Mouse (Mus musculus) embryo, embryonic 11.5 days (tissue): ENCODE measurements around the gene Rhno1.

Experiments used
- DNase-seq: peaks from one replicate; pipeline ENCODE4 v3.0.0-alpha.2; 2012; ENCODE audit warnings: low read depth, low spot score

Gene Rhno1

DNA sequence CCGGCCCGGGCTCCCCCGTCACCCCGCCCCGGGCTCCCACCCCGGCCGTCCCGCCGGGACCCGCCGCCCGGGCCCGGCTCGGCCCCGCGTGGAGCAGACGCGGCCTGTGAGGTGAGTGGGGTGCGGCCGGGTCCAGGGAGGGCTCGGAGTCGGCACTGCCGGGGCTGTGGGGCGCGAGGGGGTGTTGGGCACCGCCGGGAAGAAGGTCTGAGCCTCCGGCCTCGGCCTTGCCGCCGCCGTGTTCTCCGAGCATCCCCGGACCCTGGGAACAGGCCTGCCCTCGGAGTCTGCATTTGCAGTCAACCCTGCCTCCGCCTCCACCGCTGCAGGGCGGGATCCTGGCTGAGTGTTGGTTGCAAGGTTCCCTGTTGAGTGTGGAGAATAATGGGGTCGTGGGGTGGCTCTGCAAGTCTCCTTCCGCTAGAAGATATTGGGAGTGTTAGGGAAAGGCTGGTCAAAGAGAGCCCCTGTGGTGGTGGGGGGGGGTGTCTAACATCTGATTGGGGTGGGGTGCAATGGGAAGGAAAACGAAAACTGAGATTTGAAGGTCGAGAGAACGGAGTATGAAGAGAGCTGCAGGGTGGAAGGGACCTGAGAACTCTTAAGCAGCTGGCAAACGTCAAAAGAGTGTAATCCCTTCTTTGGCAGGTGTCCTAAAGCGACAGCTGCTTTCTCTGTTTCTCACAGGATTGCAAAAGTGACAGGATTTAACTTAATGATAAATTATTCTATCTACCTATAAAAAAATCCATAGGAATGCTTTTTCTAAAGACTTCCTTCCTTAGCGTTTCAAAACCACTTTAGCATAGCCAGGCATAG, 505 bp upstream of the Rhno1 start:
- DNase-seq, result no peak

GRCm38 (mm10) chr6:128361901-128362300, 810 bp downstream of the Rhno1 start:
- no peak for DNase-seq

- peak; percentile 38 for DNase-seq
Observed at GRCm38 (mm10) chr6:128358999-128359398, 3.7 kb downstream of the Rhno1 start.

GRCm38 (mm10) chr6:128355726-128356416, 6.8 kb downstream of the Rhno1 start, which contains the start of gene Tulp3:
Gene Tulp3, minus strand, starts transcription at chr6:128355851.
- peak; percentile 91 for DNase-seq

DNA sequence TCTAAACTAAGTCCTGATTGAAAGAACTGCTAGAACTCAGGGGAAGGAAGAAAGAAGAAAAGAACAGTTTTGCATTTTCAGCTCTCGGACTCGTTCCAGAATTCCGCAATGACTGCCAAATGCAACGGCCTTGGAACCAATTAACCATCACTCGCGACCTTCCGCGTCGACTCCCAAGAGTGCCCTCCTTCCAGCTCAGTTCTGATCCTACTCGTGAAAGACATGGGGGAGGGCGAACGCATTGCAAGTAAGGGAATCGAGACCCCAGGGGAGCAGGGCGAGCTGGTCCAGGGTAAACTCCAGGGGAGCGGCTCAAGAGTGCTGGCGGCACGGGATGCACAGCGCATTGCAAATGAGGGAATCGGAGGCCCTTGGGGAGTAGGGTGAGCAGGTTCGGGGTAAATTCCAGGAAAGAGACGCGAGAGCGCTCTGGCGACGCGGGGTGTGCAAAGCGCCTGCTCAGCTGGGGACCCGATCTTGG, 7.5 kb downstream of the Rhno1 start:
- peak; percentile 32 for DNase-seq

DNA sequence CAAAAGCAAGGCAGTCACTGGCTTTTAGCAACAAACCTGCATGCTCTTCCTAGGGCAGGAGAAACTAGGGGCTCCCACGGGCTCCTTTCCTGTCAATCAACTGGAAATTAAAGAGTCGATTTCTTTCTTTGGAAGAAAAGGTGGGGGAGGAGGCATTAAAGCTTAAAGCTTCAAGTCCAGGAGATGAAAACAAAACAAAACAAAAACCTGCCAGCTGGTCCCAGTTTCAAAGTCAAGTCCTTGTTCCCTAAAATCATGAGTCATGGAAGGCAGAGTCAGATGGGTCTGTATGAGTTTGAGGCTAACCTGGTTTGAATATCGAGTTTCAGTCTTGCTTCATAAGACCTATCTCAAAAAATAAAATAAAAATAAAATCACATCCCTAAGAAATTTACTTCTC, 8.6 kb downstream of the Rhno1 start:
- no peak for DNase-seq

GRCm38 (mm10) chr6:128349711-128350110, 13.0 kb downstream of the Rhno1 start:
- DNase-seq, result no peak

DNA sequence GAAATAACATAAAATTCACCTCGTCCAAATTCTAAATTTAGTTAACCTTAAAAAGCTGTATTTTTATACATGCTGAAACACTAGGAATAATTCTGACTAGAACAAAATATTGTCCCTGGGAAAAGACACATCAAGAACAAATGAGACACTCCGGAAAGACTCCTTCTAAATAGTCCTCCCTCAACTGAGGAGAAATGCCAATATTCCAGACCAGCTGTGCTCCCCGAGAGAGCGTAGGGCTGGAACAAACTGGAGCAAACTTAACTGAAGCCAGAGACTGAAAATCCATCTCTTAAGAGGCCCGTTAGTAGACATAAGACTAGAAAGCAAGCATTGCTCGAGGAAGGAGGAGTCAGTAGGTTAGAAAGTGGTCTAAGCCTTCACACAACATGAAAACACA, 15.9 kb downstream of the Rhno1 start:
- DNase-seq, result no peak

DNA sequence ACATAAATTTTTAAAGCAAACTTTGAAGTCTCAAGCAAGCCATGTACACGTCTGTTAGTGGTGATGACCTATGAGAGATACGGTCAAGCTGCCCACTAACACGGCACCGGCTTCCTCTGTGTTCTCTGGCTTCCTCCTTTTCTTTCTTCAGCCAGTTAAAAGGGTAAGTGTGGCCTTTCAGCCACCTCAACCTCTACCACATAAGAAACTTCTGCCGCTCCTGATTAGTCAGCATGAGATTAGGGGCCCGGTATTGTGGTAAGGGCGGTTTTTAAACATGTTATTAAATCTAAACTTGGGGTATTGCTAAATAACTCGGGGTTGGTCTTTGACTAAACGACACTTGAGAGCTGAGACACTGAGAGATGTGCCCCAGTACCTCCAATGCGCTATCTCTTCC, 17.1 kb downstream of the Rhno1 start:
- no peak for DNase-seq

GRCm38 (mm10) chr6:128341956-128342723, 20.6 kb downstream of the Rhno1 start:
- no peak for DNase-seq

DNA sequence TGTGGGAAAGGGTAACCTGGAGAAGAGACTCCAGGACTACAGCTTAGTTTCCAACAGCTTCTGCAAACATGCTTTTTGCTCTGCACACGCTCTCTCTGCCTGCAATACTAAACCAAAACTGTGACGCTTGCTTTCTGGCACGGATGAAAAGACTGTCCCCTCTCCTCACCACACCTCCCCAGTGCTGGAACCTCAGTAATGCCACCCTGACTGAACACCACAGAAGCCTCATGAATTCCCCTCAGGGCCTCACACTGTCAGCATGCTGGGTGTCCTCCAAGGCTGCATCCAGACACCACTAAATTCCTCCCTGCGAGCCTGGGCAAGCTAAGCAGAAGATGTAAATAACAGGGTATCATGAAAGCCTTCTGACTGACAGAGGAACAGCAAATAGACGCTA, 23.8 kb downstream of the Rhno1 start:
- DNase-seq, result no peak

DNA sequence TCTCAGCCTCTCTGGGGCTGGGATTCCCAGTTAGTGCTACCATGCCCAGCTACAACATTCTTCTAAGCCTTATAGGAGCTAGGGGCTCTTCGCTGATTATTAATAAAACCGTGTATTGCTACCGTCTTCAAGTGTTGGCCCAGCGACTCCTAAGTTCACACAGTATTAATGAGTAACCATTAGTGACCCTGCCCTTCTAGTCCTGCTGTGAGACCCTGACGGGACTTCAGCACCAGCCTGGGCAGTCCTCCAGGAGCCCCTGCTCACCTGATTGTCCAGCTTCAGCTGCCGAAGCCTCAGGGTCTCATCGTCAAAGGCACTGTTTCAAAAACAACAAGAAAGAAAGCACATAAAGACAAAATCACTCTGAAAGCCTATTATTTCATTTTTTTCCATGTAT, 25.2 kb downstream of the Rhno1 start:
- DNase-seq, result no peak

DNA sequence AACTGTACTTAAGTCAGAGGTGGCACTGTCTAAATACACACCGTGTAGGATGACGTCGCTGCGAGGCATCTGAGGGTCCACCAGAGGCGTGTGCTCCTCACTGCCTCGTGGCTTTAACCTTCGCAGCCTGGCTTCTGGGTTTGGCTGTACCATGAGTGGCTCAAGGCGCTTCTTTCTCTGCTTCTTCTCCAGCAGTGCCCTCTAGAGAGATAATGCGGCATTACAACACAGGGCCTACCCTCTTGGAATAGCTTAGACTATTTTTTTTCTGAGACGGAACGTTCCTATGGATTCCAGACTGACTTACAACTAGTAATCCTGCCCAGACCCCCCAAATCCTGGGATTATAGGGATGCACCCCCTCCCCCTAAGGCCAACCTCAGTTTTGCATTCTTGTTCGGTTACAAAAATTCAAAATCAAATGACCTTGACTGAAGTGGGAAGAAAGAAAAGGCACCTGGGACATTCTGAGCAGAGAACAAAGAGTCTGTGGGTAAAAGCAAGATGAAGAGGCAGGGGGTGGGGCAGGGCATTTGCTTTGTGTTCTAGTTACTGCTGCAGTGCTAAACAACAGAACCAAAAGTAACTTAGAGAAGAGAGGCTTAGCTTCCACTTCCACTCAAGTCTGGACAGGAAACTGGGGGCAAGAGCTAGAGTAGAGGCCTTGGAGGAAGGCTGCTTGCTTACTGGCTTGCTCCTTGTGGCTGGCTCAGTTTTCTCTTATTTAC, 28.1 kb downstream of the Rhno1 start:
- DNase-seq, result peak; percentile 71

- DNase-seq, result peak; percentile 61
Observed at GRCm38 (mm10) chr6:128318317-128318716, 44.4 kb downstream of the Rhno1 start.

- no peak for DNase-seq
Observed at GRCm38 (mm10) chr6:128315597-128315996, 47.1 kb downstream of the Rhno1 start.

DNA sequence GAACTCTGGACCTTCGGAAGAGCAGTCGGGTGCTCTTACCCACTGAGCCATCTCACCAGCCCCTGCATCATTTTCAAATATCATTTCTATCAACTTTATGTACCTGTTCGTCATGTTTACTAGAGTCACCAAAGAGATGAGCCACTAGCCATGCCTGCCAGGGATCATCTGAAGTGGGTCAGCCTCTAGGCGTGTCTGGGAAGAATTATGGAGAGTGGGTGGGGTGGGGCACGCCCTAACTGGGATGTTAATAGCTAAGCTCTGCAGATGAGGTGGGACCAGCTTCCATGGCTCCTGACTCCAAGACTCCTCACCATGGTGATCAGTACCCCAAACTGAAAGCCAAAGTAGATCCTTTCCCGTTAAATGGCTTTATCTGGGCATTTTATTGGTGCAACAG, 47.9 kb downstream of the Rhno1 start:
- no peak for DNase-seq

DNA sequence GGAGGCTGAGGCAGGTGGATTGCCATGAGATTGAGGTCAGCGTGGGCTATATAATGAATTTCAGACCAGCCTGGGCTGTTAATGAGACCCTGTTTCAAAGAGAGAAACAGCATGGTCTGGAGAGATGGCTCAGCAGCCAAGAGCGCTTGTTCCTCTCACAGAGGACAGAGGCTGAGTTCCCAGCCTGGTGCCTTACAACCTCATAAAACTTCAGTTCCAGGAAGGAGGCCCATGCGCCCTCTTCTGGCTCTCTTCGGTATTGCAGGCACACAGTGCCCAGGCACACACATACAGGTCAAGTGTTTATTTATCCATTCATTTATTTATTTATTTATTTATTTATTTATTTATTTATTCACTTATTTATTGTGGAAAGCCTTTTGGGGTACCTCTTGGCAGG, 54.4 kb downstream of the Rhno1 start:
- DNase-seq, result peak; percentile 78
